Mouse (Mus musculus): Measurements from ENCODE around the gene Hoxa5.

Gene Hoxa5

GRCm38 (mm10) chr6:52177061-52177735 lies 27.2 kb downstream of the Hoxa5 start, which contains the start of gene 5730596B20Rik:
5730596B20Rik (plus strand) TSS chr6:52177498.
- peak; percentile 87 for DNase-seq (ENCODE audit: low spot score)

GRCm38 (mm10) chr6:52176391-52176790 lies 28.0 kb downstream of the Hoxa5 start:
- no peak for DNase-seq (ENCODE audit: low spot score)

- DNase-seq (ENCODE audit: low spot score): no peak
Observed at GRCm38 (mm10) chr6:52175864-52176263, 28.5 kb downstream of the Hoxa5 start.

- DNase-seq (ENCODE audit: low spot score): peak; percentile 91
Observed at GRCm38 (mm10) chr6:52174968-52175751, 29.2 kb downstream of the Hoxa5 start.

- no peak for DNase-seq (ENCODE audit: low spot score)
Observed at GRCm38 (mm10) chr6:52173648-52174047, 30.7 kb downstream of the Hoxa5 start.

GRCm38 (mm10) chr6:52172501-52172900 lies 31.9 kb downstream of the Hoxa5 start:
- peak; percentile 96 for DNase-seq (ENCODE audit: low spot score)

- no peak for DNase-seq (ENCODE audit: low spot score)
Observed at GRCm38 (mm10) chr6:52171938-52172337, 32.4 kb downstream of the Hoxa5 start.

- peak; percentile 86 for DNase-seq (ENCODE audit: low spot score)
Observed at GRCm38 (mm10) chr6:52171331-52171730, 33.1 kb downstream of the Hoxa5 start.

GRCm38 (mm10) chr6:52170898-52171223 lies 33.5 kb downstream of the Hoxa5 start:
- DNase-seq (ENCODE audit: low spot score): no peak

GRCm38 (mm10) chr6:52170166-52170897 lies 34.1 kb downstream of the Hoxa5 start:
- DNase-seq (ENCODE audit: low spot score): no peak

GRCm38 (mm10) chr6:52169499-52170165 lies 34.8 kb downstream of the Hoxa5 start:
- DNase-seq (ENCODE audit: low spot score): no peak

GRCm38 (mm10) chr6:52168191-52169055 lies 36.0 kb downstream of the Hoxa5 start:
- no peak for DNase-seq (ENCODE audit: low spot score)

GRCm38 (mm10) chr6:52167736-52168161 lies 36.6 kb downstream of the Hoxa5 start:
- DNase-seq (ENCODE audit: low spot score): no peak

- no peak for DNase-seq (ENCODE audit: low spot score)
Observed at GRCm38 (mm10) chr6:52167176-52167575, 37.2 kb downstream of the Hoxa5 start.

- peak; percentile 75 for DNase-seq (ENCODE audit: low spot score)
Observed at GRCm38 (mm10) chr6:52166431-52167077, 37.8 kb downstream of the Hoxa5 start.

- DNase-seq (ENCODE audit: low spot score): peak; percentile 68
Observed at GRCm38 (mm10) chr6:52165441-52166370, 38.7 kb downstream of the Hoxa5 start.

- DNase-seq (ENCODE audit: low spot score): peak; percentile 85
Observed at GRCm38 (mm10) chr6:52164626-52165440, 39.6 kb downstream of the Hoxa5 start, which contains the start of gene Hoxa2. Hoxa2 (minus strand) TSS chr6:52164831.

GRCm38 (mm10) chr6:52164051-52164625 lies 40.2 kb downstream of the Hoxa5 start:
- DNase-seq (ENCODE audit: low spot score): peak; percentile 82
